Mouse (Mus musculus) intestine, embryonic 14.5 days (tissue): ENCODE measurements at regions not wholly inside any gene's neighbourhood (a gene's known extent, or its start where the extent isn't known, plus 50 kb on each side); places are given as distances from the start of the nearest gene placed in this dataset.

Experiments
- ATAC-seq: fragments of 200-750 bp; cut with Nextera tagmentation; replicated peaks from 2 replicates; pipeline ENCODE4 v1.8.0; 2017; ENCODE audit warnings: low read depth, moderate number of reproducible peaks, moderate TSS enrichment, moderate library complexity; ENCODE audit not compliant: low FRiP score, low TSS enrichment
- DNase-seq: peaks from one replicate; pipeline ENCODE4 v3.0.0-alpha.2; 2018; ENCODE audit warnings: low spot score
- H3K27ac ChIP-seq: fragments of 300-500 bp; sonication (generic); 2 replicates; pipeline ENCODE4 v1.5.1; 2014; ENCODE audit warnings: low read depth, mild to moderate bottlenecking, control low read depth
- H3K27me3 ChIP-seq: fragments of 300-500 bp; sonication (generic); replicated peaks from 2 replicates; pipeline ENCODE4 v1.6.1; 2014; ENCODE audit warnings: low read length, control low read depth; ENCODE audit not compliant: control insufficient read depth, insufficient read depth
- H3K36me3 ChIP-seq: fragments of 300-500 bp; sonication (generic); 2 replicates; pipeline ENCODE4 v1.6.1; 2014; ENCODE audit warnings: low read length, control low read depth; ENCODE audit not compliant: control insufficient read depth, insufficient read depth
- H3K4me1 ChIP-seq: fragments of 300-500 bp; sonication (generic); replicated peaks from 2 replicates; pipeline ENCODE4 v1.6.1; 2014; ENCODE audit warnings: low read length, control low read depth, mixed read lengths; ENCODE audit not compliant: control insufficient read depth, insufficient read depth
- H3K4me2 ChIP-seq: fragments of 300-500 bp; sonication (generic); 2 replicates; pipeline ENCODE4 v1.6.1; 2014; ENCODE audit warnings: low read length
- H3K4me3 ChIP-seq: fragments of 300-500 bp; sonication (generic); 2 replicates; pipeline ENCODE4 v1.5.1; 2014; ENCODE audit warnings: low read depth, low read length, control low read depth, mixed read lengths
- H3K9ac ChIP-seq: fragments of 300-500 bp; sonication (generic); 2 replicates; pipeline ENCODE4 v1.6.1; 2014; ENCODE audit warnings: mild to moderate bottlenecking, low read length
- H3K9me3 ChIP-seq: fragments of 300-500 bp; sonication (generic); 2 replicates; pipeline ENCODE4 v1.6.1; 2016; ENCODE audit warnings: low read length, control low read depth; ENCODE audit not compliant: control insufficient read depth
- WGBS: fragments of 180-500 bp; shearing (Covaris S2); extraction: QIAGEN DNeasy Blood & Tissue Kit; methylation state at CpG from one replicate; pipeline ENCODE4 v1.1.7; 2014; 5-methylcytosine and 5-hydroxymethylcytosine counted together

- no peaks in the 10 kb centered on the region for H3K27me3 ChIP-seq
- no peak overlapping the region for H3K27ac ChIP-seq
- 79% methylated on average over 8 of the region's 8 CpGs for WGBS
- H3K9ac ChIP-seq = no peak overlapping the region
- no peak overlapping the region for H3K4me2 ChIP-seq
- DNase-seq (no peak), ATAC-seq (no peak)
- H3K4me3 ChIP-seq = no peak overlapping the region
- no peaks in the 10 kb centered on the region for H3K36me3 ChIP-seq
- H3K9me3 ChIP-seq = no peaks in the 10 kb centered on the region
- H3K4me1 ChIP-seq = no peaks in the 10 kb centered on the region
Observed at GRCm38 (mm10) chr7:70847450-70847993, 481.0 kb upstream of the Nr2f2 start.

GRCm38 (mm10) chr7:70846076-70846475, 479.5 kb upstream of the Nr2f2 start:
- Histone ChIP-seq H3K4me2 (no peak overlapping the region), H3K27ac (no peak overlapping the region), H3K4me3 (no peak overlapping the region), H3K9ac (no peak overlapping the region), H3K9me3 (no peaks in the 10 kb centered on the region), H3K36me3 (no peaks in the 10 kb centered on the region), H3K27me3 (no peaks in the 10 kb centered on the region), H3K4me1 (no peaks in the 10 kb centered on the region)
- WGBS = 19% methylated on average over 4 of the region's 4 CpGs
- no peak for DNase-seq
- ATAC-seq = no peak

- no peaks in the 10 kb centered on the region for H3K4me1 ChIP-seq
- H3K27ac ChIP-seq = no peak overlapping the region
- no peaks in the 10 kb centered on the region for H3K9me3 ChIP-seq
- no peak overlapping the region for H3K9ac ChIP-seq
- no peaks in the 10 kb centered on the region for H3K27me3 ChIP-seq
- DNase-seq (no peak), ATAC-seq (no peak)
- no peak overlapping the region for H3K4me2 ChIP-seq
- WGBS = 98% methylated on average over 1 of the region's 1 CpGs
- no peak overlapping the region for H3K4me3 ChIP-seq
- H3K36me3 ChIP-seq = no peaks in the 10 kb centered on the region
Observed at GRCm38 (mm10) chr7:70840142-70840541, 473.6 kb upstream of the Nr2f2 start.

- Histone ChIP-seq H3K27me3 (no peaks in the 10 kb centered on the region), H3K9me3 (no peaks in the 10 kb centered on the region), H3K4me3 (no peak overlapping the region), H3K27ac (no peak overlapping the region), H3K4me2 (no peak overlapping the region), H3K9ac (no peak overlapping the region), H3K4me1 (no peaks in the 10 kb centered on the region), H3K36me3 (no peaks in the 10 kb centered on the region)
- WGBS = 84% methylated on average over 2 of the region's 2 CpGs
- ATAC-seq (no peak), DNase-seq (no peak)
Observed at GRCm38 (mm10) chr7:70839190-70839589, 472.7 kb upstream of the Nr2f2 start.

- H3K4me2 ChIP-seq = no peak overlapping the region
- no peak for ATAC-seq
- WGBS = 41% methylated on average over 4 of the region's 4 CpGs
Observed at GRCm38 (mm10) chr7:70834787-70835461, 468.4 kb upstream of the Nr2f2 start.

GRCm38 (mm10) chr7:70828486-70829195, 462.1 kb upstream of the Nr2f2 start:
- Histone ChIP-seq H3K4me3 (no peak overlapping the region), H3K4me1 (no peaks in the 10 kb centered on the region; the same call in 1 of the 2 replicates), H3K27ac (no peak overlapping the region), H3K36me3 (no peaks in the 10 kb centered on the region), H3K27me3 (no peaks in the 10 kb centered on the region), H3K9ac (no peak overlapping the region), H3K9me3 (no peaks in the 10 kb centered on the region), H3K4me2 (no peak overlapping the region)
- ATAC-seq = no peak
- 43% methylated on average over 5 of the region's 5 CpGs for WGBS
- DNase-seq = no peak

More at GRCm38 (mm10) chr7:70834787-70835461, 468.4 kb upstream of the Nr2f2 start:
- Histone ChIP-seq H3K4me3 (no peak overlapping the region), H3K9me3 (no peaks in the 10 kb centered on the region), H3K27ac (no peak overlapping the region), H3K36me3 (no peaks in the 10 kb centered on the region), H3K4me1 (no peaks in the 10 kb centered on the region), H3K27me3 (no peaks in the 10 kb centered on the region), H3K9ac (no peak overlapping the region)
- DNase-seq = no peak

GRCm38 (mm10) chr7:70826074-70826473, 459.5 kb upstream of the Nr2f2 start:
- H3K4me1 ChIP-seq = peaks cover 9% of the 10 kb centered on the region; the same call in 1 of the 2 replicates
- H3K4me2 ChIP-seq = no peak overlapping the region
- 46% methylated on average over 3 of the region's 3 CpGs for WGBS
- H3K36me3 ChIP-seq = no peaks in the 10 kb centered on the region
- H3K4me3 ChIP-seq = no peak overlapping the region
- no peak overlapping the region for H3K27ac ChIP-seq
- H3K27me3 ChIP-seq = no peaks in the 10 kb centered on the region
- H3K9ac ChIP-seq = no peak overlapping the region
- no peaks in the 10 kb centered on the region for H3K9me3 ChIP-seq
- ATAC-seq (no peak), DNase-seq (no peak)

- Histone ChIP-seq H3K4me3 (0 out of 2 replicates have a peak overlapping the region, but pooled peaks have one; percentile 2), H3K27me3 (no peaks in the 10 kb centered on the region), H3K9ac (no peak overlapping the region), H3K27ac (peak overlapping the region; percentile 38; the same call in 1 of the 2 replicates), H3K4me1 (peaks cover 9% of the 10 kb centered on the region; the same call in 1 of the 2 replicates), H3K9me3 (no peaks in the 10 kb centered on the region), H3K4me2 (peak overlapping the region; percentile 43), H3K36me3 (no peaks in the 10 kb centered on the region)
- no peak for ATAC-seq
- WGBS = 18% methylated on average over 11 of the region's 11 CpGs
- DNase-seq = no peak
Observed at GRCm38 (mm10) chr7:70823020-70823419, 456.5 kb upstream of the Nr2f2 start.
